Mouse (Mus musculus) right cerebral cortex, adult 2 months (tissue): ENCODE data around the gene Smox.

Experiments
- DNase-seq, 2 experiments: peaks; one replicate each; pipeline ENCODE4 v3.0.0; 2021 to 2022; ENCODE audit warnings: low spot score in 2 of 2

The Smox gene

GRCm38 (mm10) chr2:131513477-131513876, 22.2 kb downstream of the Smox start:
- no peak for DNase-seq

DNA sequence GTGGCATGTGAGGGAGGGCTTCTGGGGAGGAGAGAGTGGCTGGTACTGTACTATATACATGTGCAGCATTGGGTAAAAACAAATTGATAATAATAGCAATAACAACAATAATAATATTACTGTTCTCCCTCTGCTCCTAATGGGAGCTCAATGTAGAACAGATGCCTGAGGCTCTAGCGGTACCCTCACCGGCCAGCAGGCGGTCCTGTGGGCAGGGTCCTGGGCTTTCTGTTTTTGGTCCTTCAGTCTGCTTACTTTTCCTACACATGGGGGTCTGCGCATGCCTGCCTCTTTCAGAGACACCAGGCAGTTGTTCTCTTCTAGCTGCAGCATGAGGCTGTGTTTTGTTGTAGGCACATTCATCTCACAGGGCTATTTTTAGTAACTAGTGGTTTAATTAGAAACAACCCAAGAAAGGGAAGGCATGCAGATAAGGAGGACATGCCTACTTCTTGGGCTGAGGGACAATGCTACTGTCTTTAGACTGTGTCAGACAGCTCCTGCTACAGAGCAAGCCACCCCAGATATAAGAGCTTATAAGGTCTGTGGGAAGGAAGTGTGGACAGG, 22.8 kb downstream of the Smox start:
- DNase-seq: no peak

DNA sequence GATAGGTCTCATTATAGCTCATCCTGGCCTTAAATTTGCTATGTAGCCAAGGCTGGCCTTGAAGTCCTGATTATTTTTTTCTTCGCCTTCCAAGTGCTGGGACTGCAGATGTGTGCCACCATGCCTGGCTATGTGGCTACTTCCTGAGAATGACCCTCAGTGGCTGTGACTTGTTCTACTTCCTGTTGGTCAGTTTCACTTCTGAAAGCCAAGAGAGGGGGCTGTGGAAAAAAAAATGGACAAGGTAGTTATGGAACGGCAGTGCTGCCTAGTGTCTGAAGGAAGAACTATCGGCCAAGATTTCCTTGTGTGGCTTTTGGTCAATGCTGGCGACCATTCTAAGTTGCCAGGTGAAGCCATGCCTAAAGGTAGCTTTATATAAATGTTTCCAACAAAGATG, 26.3 kb downstream of the Smox start:
- no peak for DNase-seq

- DNase-seq: no peak
These were observed 27.5 kb downstream of the Smox start for GRCm38 (mm10) chr2:131518790-131519189.

DNA sequence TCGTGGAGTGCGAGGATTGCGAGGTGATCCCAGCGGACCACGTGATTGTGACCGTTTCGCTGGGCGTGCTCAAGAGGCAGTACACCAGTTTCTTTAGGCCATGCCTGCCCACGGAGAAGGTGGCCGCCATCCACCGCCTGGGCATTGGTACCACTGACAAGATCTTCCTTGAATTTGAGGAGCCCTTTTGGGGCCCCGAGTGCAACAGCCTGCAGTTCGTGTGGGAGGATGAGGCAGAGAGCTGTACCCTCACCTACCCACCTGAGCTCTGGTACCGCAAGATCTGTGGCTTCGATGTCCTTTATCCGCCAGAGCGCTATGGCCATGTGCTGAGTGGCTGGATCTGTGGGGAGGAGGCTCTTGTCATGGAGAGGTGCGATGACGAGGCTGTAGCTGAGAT, 29.4 kb downstream of the Smox start:
- DNase-seq: no peak

- DNase-seq: no peak
These were observed 35.8 kb downstream of the Smox start for GRCm38 (mm10) chr2:131527061-131527460.

GRCm38 (mm10) chr2:131529898-131530622, 38.8 kb downstream of the Smox start:
- peak; percentile 80 to 82 for DNase-seq

- no peak for DNase-seq
These were observed 39.3 kb downstream of the Smox start for GRCm38 (mm10) chr2:131530623-131531008.

GRCm38 (mm10) chr2:131531271-131531670, 40.0 kb downstream of the Smox start:
- no peak for DNase-seq

GRCm38 (mm10) chr2:131535168-131535567, 43.9 kb downstream of the Smox start:
- DNase-seq: no peak

DNA sequence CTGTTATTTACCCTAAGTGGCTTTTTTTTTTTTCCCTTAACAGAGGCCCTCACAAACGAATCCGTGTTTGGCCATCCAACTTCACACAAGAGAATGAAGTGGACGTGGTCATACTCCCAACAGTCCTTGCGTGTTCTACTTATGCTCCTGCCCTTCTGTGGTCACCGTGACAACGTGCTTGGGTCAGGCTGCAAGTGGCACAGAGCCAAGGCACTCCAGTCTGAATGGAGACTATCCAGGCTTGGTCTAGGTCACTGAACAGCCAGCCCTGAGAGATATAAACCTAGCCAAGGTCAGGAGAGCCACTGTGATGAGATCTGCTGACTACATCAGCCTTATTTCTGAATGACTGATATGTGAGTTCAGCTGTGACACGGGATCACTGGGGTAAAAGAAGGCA, 47.0 kb downstream of the Smox start:
- DNase-seq: no peak

DNA sequence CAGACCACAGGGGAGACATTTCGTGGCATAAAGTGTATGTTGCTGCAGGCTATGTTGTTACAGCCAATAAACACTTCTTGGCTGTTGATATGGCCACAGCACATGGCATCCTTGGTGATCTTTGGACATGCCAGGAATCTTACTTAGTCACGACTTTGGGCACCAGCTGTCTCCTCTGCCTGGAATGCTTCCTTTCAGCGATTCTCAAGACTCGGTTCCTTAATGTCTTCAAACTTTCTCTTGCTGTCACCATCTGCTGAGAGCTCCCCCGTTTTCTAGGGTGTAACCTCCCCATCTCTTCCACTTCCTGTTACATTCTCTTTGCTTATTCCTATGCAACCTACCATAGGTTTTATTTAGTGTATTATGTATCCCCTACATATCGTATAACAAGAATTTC, 48.5 kb downstream of the Smox start:
- no peak for DNase-seq

GRCm38 (mm10) chr2:131541686-131542085, 50.4 kb downstream of the Smox start:
- no peak for DNase-seq

- no peak for DNase-seq
These were observed 51.2 kb downstream of the Smox start for GRCm38 (mm10) chr2:131542531-131542930.

- DNase-seq: peak; percentile 59
These were observed 54.4 kb downstream of the Smox start for GRCm38 (mm10) chr2:131545386-131546307.

- DNase-seq: no peak
These were observed 55.0 kb downstream of the Smox start for GRCm38 (mm10) chr2:131546308-131546700.

- peak; percentile 29 to 34 for DNase-seq
These were observed 55.6 kb downstream of the Smox start for GRCm38 (mm10) chr2:131546745-131547408.

GRCm38 (mm10) chr2:131548330-131548729, 57.0 kb downstream of the Smox start:
- no peak for DNase-seq

- DNase-seq: no peak
These were observed 57.8 kb downstream of the Smox start for GRCm38 (mm10) chr2:131549090-131549489.

DNA sequence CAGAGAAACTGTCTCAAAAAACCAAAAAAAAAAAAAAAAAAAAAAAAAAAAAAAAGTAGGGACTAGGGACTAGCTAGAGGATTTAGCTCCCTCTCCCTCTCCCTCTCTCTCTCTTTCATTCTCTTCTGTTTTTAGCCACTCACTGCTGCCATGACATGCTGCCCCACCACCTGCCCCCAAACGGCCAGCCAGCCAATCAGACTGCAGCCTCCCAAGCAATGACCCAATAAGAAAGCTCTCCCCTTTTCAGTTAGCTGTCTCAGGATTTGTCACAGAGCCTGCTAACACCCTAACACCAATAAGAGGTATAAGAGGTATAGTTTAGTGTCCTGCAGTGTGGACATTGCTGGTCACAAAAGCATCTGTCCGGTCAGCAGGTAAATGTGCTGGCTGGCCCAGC, 59.2 kb downstream of the Smox start:
- no peak for DNase-seq

DNA sequence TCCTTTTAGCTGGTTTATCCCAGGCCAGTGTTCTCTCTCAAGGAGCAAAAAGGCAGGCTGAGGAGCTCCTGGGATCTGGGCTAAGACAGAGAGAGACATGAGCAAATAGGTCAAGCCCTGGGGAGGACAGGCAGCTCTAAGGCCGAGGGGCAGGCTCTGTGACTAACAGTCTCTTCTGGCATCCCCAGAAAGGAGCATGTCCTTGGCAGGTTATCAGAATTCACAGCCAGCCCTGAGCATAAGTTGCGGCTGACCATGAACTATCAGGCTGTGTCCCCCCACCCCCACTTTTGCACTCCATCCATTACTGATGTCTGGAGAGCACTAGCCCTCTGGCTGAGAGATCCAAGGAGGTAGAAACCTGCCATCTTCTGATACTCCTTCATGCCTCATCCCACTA, 59.6 kb downstream of the Smox start:
- no peak for DNase-seq
